Mouse (Mus musculus): ENCODE data around the gene Perm1. TPM values are rescaled to one million over a fixed set of nuclear protein-coding genes. Genes with fewer than 3 reads are reported as not detected.

Perm1 gene
- polyA plus RNA-seq (2011; ENCODE audit: insufficient read depth, insufficient read length, low read depth, missing spikeins): not detected in 2 replicates

- Histone ChIP-seq H3K4me3 (ENCODE audit: low read depth, low read length) (no peak within 1 kb of the TSS), H3K9ac (ENCODE audit: low read depth, poor library complexity, severe bottlenecking) (no peak within 1 kb of the TSS), H3K27me3 (ENCODE audit: control insufficient read depth, insufficient read depth, low read length, poor library complexity, severe bottlenecking) (no peaks in the 10 kb centered on the region), H3K27ac (ENCODE audit: insufficient read depth, low read length) (no peak within 1 kb of the TSS), H3K4me1 (ENCODE audit: control insufficient read depth, insufficient read depth, low read length) (no peaks in the 10 kb centered on the region), H3K36me3 (ENCODE audit: control insufficient read depth, insufficient read depth, low read length, poor library complexity, severe bottlenecking) (no peaks in the 10 kb centered on the region), H3K9me3 (replicated peaks; ENCODE audit: control insufficient read depth, insufficient read depth, low read length, poor library complexity, severe bottlenecking) (no peaks in the 10 kb centered on the region)
- TF ChIP-seq CTCF (IDR thresholded peaks at IDR 0.05; ENCODE audit: low read depth, low read length): no peak
- TF ChIP-seq EP300 (IDR thresholded peaks at IDR 0.05; ENCODE audit: insufficient read depth, low read depth, low read length): no peak
- TF ChIP-seq POLR2A (IDR thresholded peaks at IDR 0.05; ENCODE audit: insufficient read depth, low read length): no peak
Measured at GRCm38 (mm10) chr4:156215649-156216048, at the start of gene Perm1. Gene Perm1, plus strand, starts transcription at chr4:156215868.

GRCm38 (mm10) chr4:156166477-156166876, 49.2 kb upstream of the Perm1 start:
- H3K9me3 ChIP-seq (replicated peaks; ENCODE audit: control insufficient read depth, insufficient read depth, low read length, poor library complexity, severe bottlenecking): peaks cover 61% of the 10 kb centered on the region
- peaks cover 69% of the 10 kb centered on the region for H3K36me3 ChIP-seq (ENCODE audit: control insufficient read depth, insufficient read depth, low read length, poor library complexity, severe bottlenecking)
- TF ChIP-seq POLR2A (IDR thresholded peaks at IDR 0.05; ENCODE audit: insufficient read depth, low read length) (no peak), CTCF (IDR thresholded peaks at IDR 0.05; ENCODE audit: low read depth, low read length) (no peak), EP300 (IDR thresholded peaks at IDR 0.05; ENCODE audit: insufficient read depth, low read depth, low read length) (no peak)
- no peak overlapping the region for H3K4me3 ChIP-seq (ENCODE audit: low read depth, low read length)
- H3K4me1 ChIP-seq (ENCODE audit: control insufficient read depth, insufficient read depth, low read length): no peaks in the 10 kb centered on the region
- H3K27ac ChIP-seq (ENCODE audit: insufficient read depth, low read length): no peak overlapping the region
- no peak overlapping the region for H3K9ac ChIP-seq (ENCODE audit: low read depth, poor library complexity, severe bottlenecking)
- no peaks in the 10 kb centered on the region for H3K27me3 ChIP-seq (ENCODE audit: control insufficient read depth, insufficient read depth, low read length, poor library complexity, severe bottlenecking)

GRCm38 (mm10) chr4:156168611-156169010, 47.1 kb upstream of the Perm1 start:
- Histone ChIP-seq H3K27me3 (ENCODE audit: control insufficient read depth, insufficient read depth, low read length, poor library complexity, severe bottlenecking) (no peaks in the 10 kb centered on the region), H3K27ac (ENCODE audit: insufficient read depth, low read length) (no peak overlapping the region), H3K4me1 (ENCODE audit: control insufficient read depth, insufficient read depth, low read length) (no peaks in the 10 kb centered on the region), H3K36me3 (ENCODE audit: control insufficient read depth, insufficient read depth, low read length, poor library complexity, severe bottlenecking) (peaks cover 90% of the 10 kb centered on the region), H3K9ac (ENCODE audit: low read depth, poor library complexity, severe bottlenecking) (no peak overlapping the region), H3K4me3 (ENCODE audit: low read depth, low read length) (no peak overlapping the region), H3K9me3 (replicated peaks; ENCODE audit: control insufficient read depth, insufficient read depth, low read length, poor library complexity, severe bottlenecking) (peaks cover 67% of the 10 kb centered on the region)
- no peak for TF ChIP-seq POLR2A (IDR thresholded peaks at IDR 0.05; ENCODE audit: insufficient read depth, low read length)

- Histone ChIP-seq H3K36me3 (ENCODE audit: control insufficient read depth, insufficient read depth, low read length, poor library complexity, severe bottlenecking) (peaks cover 95% of the 10 kb centered on the region), H3K9me3 (replicated peaks; ENCODE audit: control insufficient read depth, insufficient read depth, low read length, poor library complexity, severe bottlenecking) (peaks cover 66% of the 10 kb centered on the region)
- no peak for TF ChIP-seq POLR2A (IDR thresholded peaks at IDR 0.05; ENCODE audit: insufficient read depth, low read length)
Measured at GRCm38 (mm10) chr4:156169129-156169528, 46.5 kb upstream of the Perm1 start.

GRCm38 (mm10) chr4:156171828-156172227, 43.8 kb upstream of the Perm1 start:
- Histone ChIP-seq H3K9ac (ENCODE audit: low read depth, poor library complexity, severe bottlenecking) (no peak overlapping the region), H3K4me1 (ENCODE audit: control insufficient read depth, insufficient read depth, low read length) (no peaks in the 10 kb centered on the region), H3K27ac (ENCODE audit: insufficient read depth, low read length) (no peak overlapping the region), H3K9me3 (replicated peaks; ENCODE audit: control insufficient read depth, insufficient read depth, low read length, poor library complexity, severe bottlenecking) (peaks cover 67% of the 10 kb centered on the region), H3K27me3 (ENCODE audit: control insufficient read depth, insufficient read depth, low read length, poor library complexity, severe bottlenecking) (no peaks in the 10 kb centered on the region), H3K36me3 (ENCODE audit: control insufficient read depth, insufficient read depth, low read length, poor library complexity, severe bottlenecking) (peaks cover 100% of the 10 kb centered on the region), H3K4me3 (ENCODE audit: low read depth, low read length) (no peak overlapping the region)
- TF ChIP-seq EP300 (IDR thresholded peaks at IDR 0.05; ENCODE audit: insufficient read depth, low read depth, low read length) (no peak), CTCF (IDR thresholded peaks at IDR 0.05; ENCODE audit: low read depth, low read length) (no peak), POLR2A (IDR thresholded peaks at IDR 0.05; ENCODE audit: insufficient read depth, low read length) (no peak)

More at GRCm38 (mm10) chr4:156169129-156169528, 46.5 kb upstream of the Perm1 start:
- H3K27ac ChIP-seq (ENCODE audit: insufficient read depth, low read length): no peak overlapping the region
- H3K27me3 ChIP-seq (ENCODE audit: control insufficient read depth, insufficient read depth, low read length, poor library complexity, severe bottlenecking): no peaks in the 10 kb centered on the region
- no peaks in the 10 kb centered on the region for H3K4me1 ChIP-seq (ENCODE audit: control insufficient read depth, insufficient read depth, low read length)
- H3K9ac ChIP-seq (ENCODE audit: low read depth, poor library complexity, severe bottlenecking): no peak overlapping the region
- H3K4me3 ChIP-seq (ENCODE audit: low read depth, low read length): no peak overlapping the region

GRCm38 (mm10) chr4:156177630-156178029, 38.0 kb upstream of the Perm1 start:
- Histone ChIP-seq H3K9me3 (replicated peaks; ENCODE audit: control insufficient read depth, insufficient read depth, low read length, poor library complexity, severe bottlenecking) (peaks cover 95% of the 10 kb centered on the region), H3K4me1 (ENCODE audit: control insufficient read depth, insufficient read depth, low read length) (no peaks in the 10 kb centered on the region), H3K27me3 (ENCODE audit: control insufficient read depth, insufficient read depth, low read length, poor library complexity, severe bottlenecking) (no peaks in the 10 kb centered on the region), H3K9ac (ENCODE audit: low read depth, poor library complexity, severe bottlenecking) (no peak overlapping the region), H3K36me3 (ENCODE audit: control insufficient read depth, insufficient read depth, low read length, poor library complexity, severe bottlenecking) (peaks cover 85% of the 10 kb centered on the region), H3K4me3 (ENCODE audit: low read depth, low read length) (no peak overlapping the region), H3K27ac (ENCODE audit: insufficient read depth, low read length) (no peak overlapping the region)
- TF ChIP-seq POLR2A (IDR thresholded peaks at IDR 0.05; ENCODE audit: insufficient read depth, low read length): no peak
- no peak for TF ChIP-seq EP300 (IDR thresholded peaks at IDR 0.05; ENCODE audit: insufficient read depth, low read depth, low read length)
- no peak for TF ChIP-seq CTCF (IDR thresholded peaks at IDR 0.05; ENCODE audit: low read depth, low read length)

Measured in ES-Bruce4 (cell line).